ENCODE assay signal across 8 mouse cellular contexts in genomic region chr15:99295484-99295981, GRCm38 (mm10). TPM values are rescaled to one million over a fixed set of nuclear protein-coding genes. Genes with fewer than 3 reads are reported as not detected.
DNase-seq lines count a peak whose midpoint lies in the region; ATAC-seq and TF ChIP-seq lines count a peak whose summit lies in the region.

Fam186b (minus strand) TSS chr15:99295888.

- peak within 1 kb of the TSS; percentile 58 for H3K4me2 ChIP-seq in midbrain, embryonic 14.5 days (ENCODE audit: low read length)

- intact Hi-C loops in heart, postnatal 10 days (cut with DNase I), result no loop called here

- peak; percentile 53 for ATAC-seq in midbrain, embryonic 14.5 days (ENCODE audit: low FRiP score, low TSS enrichment)

- peak within 1 kb of the TSS; percentile 50 for H3K27ac ChIP-seq in MEL (ENCODE audit: control insufficient read depth, low read depth, low read length)
- H3K27ac ChIP-seq in midbrain, embryonic 14.5 days (replicated peaks; ENCODE audit: low read depth, low read length), result peak within 1 kb of the TSS; percentile 91

- H3K27me3 ChIP-seq in MEL (ENCODE audit: control insufficient read depth in 1 of 2, insufficient read depth in 2 of 2, low read length in 2 of 2), result peaks cover 4 to 5% of the 10 kb centered on the region in 2 experiments
- no peaks in the 10 kb centered on the region for H3K27me3 ChIP-seq in midbrain, embryonic 14.5 days (ENCODE audit: control insufficient read depth, insufficient read depth, low read length)

- no peaks in the 10 kb centered on the region for H3K9me3 ChIP-seq in MEL (replicated peaks; ENCODE audit: insufficient read depth, low read length)
- no peaks in the 10 kb centered on the region for H3K9me3 ChIP-seq in midbrain, embryonic 14.5 days (ENCODE audit: control insufficient read depth, low read length)

- TF ChIP-seq POLR2A in MEL (IDR thresholded peaks at IDR 0.05; ENCODE audit: control insufficient read depth in 1 of 2, insufficient read depth in 1 of 2, low read depth in 1 of 2, low read length in 2 of 2, poor library complexity in 1 of 2), result no peak

- H3K9ac ChIP-seq in MEL (ENCODE audit: control insufficient read depth, low read depth, low read length, poor library complexity, severe bottlenecking), result peak within 1 kb of the TSS; percentile 88
- H3K9ac ChIP-seq in midbrain, embryonic 14.5 days (replicated peaks; ENCODE audit: low read length), result peak within 1 kb of the TSS; percentile 71

- 2% methylated on average over 15 of the region's 17 CpGs for WGBS in midbrain, embryonic 14.5 days

- peaks cover 1% of the 10 kb centered on the region for H3K79me2 ChIP-seq in MEL (ENCODE audit: control insufficient read depth, insufficient read depth, low read length, poor library complexity)

- H3K4me1 ChIP-seq in MEL (ENCODE audit: control insufficient read depth in 1 of 2, insufficient read depth in 2 of 2, low read length in 2 of 2), result peaks cover 2 to 8% of the 10 kb centered on the region in 2 experiments; a peak in 1 of 4 replicates
- H3K4me1 ChIP-seq in midbrain, embryonic 14.5 days (ENCODE audit: control insufficient read depth, insufficient read depth, low read length), result peaks cover 10% of the 10 kb centered on the region

- peak within 1 kb of the TSS; percentile 73 to 84 for H3K4me3 ChIP-seq in MEL (ENCODE audit: control insufficient read depth in 1 of 2, insufficient read depth in 1 of 2, low read depth in 2 of 2, low read length in 2 of 2)
- peak within 1 kb of the TSS; percentile 74 for H3K4me3 ChIP-seq in midbrain, embryonic 14.5 days (replicated peaks; ENCODE audit: low read depth, low read length)

- no peak for TF ChIP-seq EP300 in MEL (IDR thresholded peaks at IDR 0.05; ENCODE audit: low read depth in 1 of 2, low read length in 2 of 2)

- peaks cover 0 to 5% of the 10 kb centered on the region in 2 experiments; a peak in 1 of 4 replicates for H3K36me3 ChIP-seq in MEL (ENCODE audit: control insufficient read depth in 1 of 2, insufficient read depth in 2 of 2, low read length in 2 of 2)
- no peaks in the 10 kb centered on the region for H3K36me3 ChIP-seq in midbrain, embryonic 14.5 days (ENCODE audit: control insufficient read depth, insufficient read depth, low read length)

- DNase-seq in layer of hippocampus, postnatal 10 days (ENCODE audit: low spot score in 2 of 2), result peak; percentile 54 to 64
- no peak for DNase-seq in layer of hippocampus, adult 11-12 months (ENCODE audit: low spot score)
- DNase-seq in MEL (ENCODE audit: low read depth, low spot score), result no peak
- peak; percentile 41 to 42 for DNase-seq in cerebellum, postnatal 36 days
- peak; percentile 45 to 62 for DNase-seq in heart, postnatal 10 days
- DNase-seq in kidney, postnatal 4 days, result peak; percentile 65 to 71
- peak; percentile 57 for DNase-seq in midbrain, embryonic 14.5 days
- no peak for DNase-seq in c-Kit-positive CD71-positive TER-119-positive erythroid progenitor cells, embryonic 14.5 days (ENCODE audit: low spot score)

- TF ChIP-seq CTCF in MEL (IDR thresholded peaks at IDR 0.05 in 2 of 3, conservative IDR thresholded peaks at IDR 0.05 in 1 of 3; ENCODE audit: control insufficient read depth in 1 of 3, insufficient read depth in 1 of 3, low read depth in 2 of 3, low read length in 3 of 3, poor library complexity in 1 of 3, severe bottlenecking in 1 of 3), result no peak

- TF ChIP-seq RAD21 in MEL (IDR thresholded peaks at IDR 0.05; ENCODE audit: low read depth, low read length), result no peak

TF ChIP-seq in MEL, 35 proteins besides CTCF, POLR2A, EP300 and RAD21:
- no peak for TF ChIP-seq GATA1 (IDR thresholded peaks at IDR 0.05; ENCODE audit: low read depth, low read length)
- TF ChIP-seq CHD2 (IDR thresholded peaks at IDR 0.05; ENCODE audit: low read length), result no peak
- no peak for TF ChIP-seq E2F4 (IDR thresholded peaks at IDR 0.05; ENCODE audit: borderline replicate concordance, low read depth, low read length)
- TF ChIP-seq ELF1 (IDR thresholded peaks at IDR 0.05; ENCODE audit: low read depth, low read length), result no peak
- TF ChIP-seq MAX (IDR thresholded peaks at IDR 0.05; ENCODE audit: low read length), result no peak
- no peak for TF ChIP-seq ZKSCAN1 (IDR thresholded peaks at IDR 0.05; ENCODE audit: low read depth, low read length)
- TF ChIP-seq USF1 (IDR thresholded peaks at IDR 0.05; ENCODE audit: low read depth, low read length), result no peak
- TF ChIP-seq ETS1 (IDR thresholded peaks at IDR 0.05; ENCODE audit: low read depth, low read length), result no peak
- no peak for TF ChIP-seq SIN3A (IDR thresholded peaks at IDR 0.05; ENCODE audit: low read length)
- no peak for TF ChIP-seq KAT2A (conservative IDR thresholded peaks at IDR 0.05; ENCODE audit: low read depth, low read length)
- no peak for TF ChIP-seq MYC (IDR thresholded peaks at IDR 0.05; ENCODE audit: low read depth, low read length)
- no peak for TF ChIP-seq HCFC1 (IDR thresholded peaks at IDR 0.05; ENCODE audit: low read depth, low read length)

RNA-seq across cellular contexts. Expression of gene Fam186b, which starts in this region (rescaled TPM):
- total RNA-seq in layer of hippocampus, postnatal 10 days (2021), result 1 to 10 TPM; 2.0 to 2.1 TPM
- not detected in 2 replicates for total RNA-seq in MEL (2012; rRNA removed)
- polyA plus RNA-seq in MEL (2012; ENCODE audit: insufficient read depth in 1 of 2, insufficient read length in 2 of 2, low read depth in 1 of 2, low replicate concordance in 2 of 2, missing spikeins in 1 of 2), result under 1 TPM in 1 of 2 experiments, not detected in 1; 0.11 TPM
- total RNA-seq in heart, postnatal 10 days (2021), result under 1 TPM; 0.14 to 0.15 TPM
- 0.74 and 1.3 TPM in 2 replicates for polyA plus RNA-seq in midbrain, embryonic 14.5 days (2014; fragmentation: Nextera tagmentation; extraction: Ambion mirVana)

Comparison
In these comparisons a context has a peak if more than half of its experiments do, and no peak if none do; other contexts are left out.
1. DNase-seq: peak in layer of hippocampus, postnatal 10 days (2 of 2), cerebellum, postnatal 36 days (2 of 2), kidney, postnatal 4 days (2 of 2) and midbrain, embryonic 14.5 days (single experiment); none in layer of hippocampus, adult 11-12 months (single experiment), MEL (single experiment) and c-Kit-positive CD71-positive TER-119-positive erythroid progenitor cells, embryonic 14.5 days (single experiment).
2. Peak in DNase-seq in heart, postnatal 10 days; RNA of the gene not detected or under 1 TPM.